Mouse (Mus musculus) ES-E14 (cell line): ENCODE measurements around the gene Atf3. TPM values are rescaled to one million over a fixed set of nuclear protein-coding genes. Genes with fewer than 3 reads are reported as not detected.

Source experiments
- DNase-seq: peaks from one replicate; pipeline ENCODE4 v3.0.0-alpha.2; 2013; ENCODE audit warnings: low read depth, low spot score
- H3K27ac ChIP-seq: 2 replicates; pipeline ENCODE4 v1.5.1; 2012; ENCODE audit warnings: low read depth, mild to moderate bottlenecking, low read length, moderate library complexity, mixed read lengths; ENCODE audit not compliant: poor library complexity, insufficient read depth, severe bottlenecking
- H3K36me3 ChIP-seq: 2 replicates; pipeline ENCODE4 v1.6.1; 2012; ENCODE audit warnings: mild to moderate bottlenecking, low read length, moderate library complexity, mixed read lengths; ENCODE audit not compliant: control insufficient read depth, poor library complexity, insufficient read depth, severe bottlenecking
- H3K4me1 ChIP-seq, 2 experiments: fragments of 150-350 bp in 1 of 2; sonication (generic) in 1 of 2; 2 replicates each; pipeline ENCODE4 v1.6.1; 2012; ENCODE audit warnings: low read length in 2 of 2, mild to moderate bottlenecking in 1 of 2, mixed read lengths in 1 of 2; ENCODE audit not compliant: control insufficient read depth in 2 of 2, insufficient read depth in 2 of 2, poor library complexity in 1 of 2
- H3K4me3 ChIP-seq, 2 experiments: fragments of 150-350 bp in 1 of 2; sonication (generic) in 1 of 2; 2 replicates each; pipeline ENCODE4 v1.5.1; 2012; ENCODE audit warnings: low read length in 2 of 2, low read depth in 1 of 2, mild to moderate bottlenecking in 1 of 2, mixed read lengths in 1 of 2; ENCODE audit not compliant: insufficient read depth in 1 of 2, poor library complexity in 1 of 2, severe bottlenecking in 1 of 2
- H3K9ac ChIP-seq: 2 replicates; pipeline ENCODE4 v1.6.1; 2012; ENCODE audit warnings: low read depth, mild to moderate bottlenecking, low read length, mixed read lengths; ENCODE audit not compliant: poor library complexity, insufficient read depth, severe bottlenecking
- H3K9me3 ChIP-seq: fragments of 150-350 bp; sonication (generic); 2 replicates; pipeline ENCODE4 v1.6.1; 2012; ENCODE audit warnings: low read depth, mild to moderate bottlenecking, low read length; ENCODE audit not compliant: control insufficient read depth, insufficient read depth
- CHD2 ChIP-seq: IDR thresholded peaks from 2 replicates; pipeline ENCODE4 v1.6.1; 2014; ENCODE audit warnings: mild to moderate bottlenecking, low read depth, low read length, inconsistent platforms
- HCFC1 ChIP-seq: IDR thresholded peaks from 2 replicates; pipeline ENCODE4 v1.6.1; 2012; ENCODE audit warnings: low read length, inconsistent platforms, borderline replicate concordance; ENCODE audit not compliant: insufficient read depth
- MAFK ChIP-seq: IDR thresholded peaks from 2 replicates; pipeline ENCODE4 v1.6.1; 2014; ENCODE audit warnings: mild to moderate bottlenecking, low read depth, low read length, inconsistent platforms; ENCODE audit not compliant: insufficient read depth
- ZC3H11A ChIP-seq: IDR thresholded peaks from 2 replicates; pipeline ENCODE4 v1.6.1; 2012; ENCODE audit warnings: low read depth, mild to moderate bottlenecking, inconsistent platforms, low read length, borderline replicate concordance
- ZNF384 ChIP-seq: IDR thresholded peaks from 2 replicates; pipeline ENCODE4 v1.6.1; 2012; ENCODE audit warnings: low read depth, low read length, inconsistent platforms
- in situ Hi-C, 2 experiments: fragments of 600-800 bp; cut with MboI; formaldehyde crosslinking; loops; one replicate each; pipeline ENCODE4 v1.15.1; 2025; ENCODE audit warnings: low sequenced_read_pairs in 2 of 2, inconsistent platforms in 1 of 2; ENCODE audit not compliant: unreplicated experiment in 2 of 2
- total RNA-seq: library from RNA; depleted of rRNA; stranded (reverse); fragments of 300-350 nt; gene quantifications from 2 replicates; pipeline ENCODE4 v1.2.3, GENCODE M21; 2012

Gene Atf3
- total RNA-seq, 1 experiment: 8.0 TPM

- H3K27ac ChIP-seq: no peak overlapping the region
- no peak overlapping the region for H3K4me3 ChIP-seq
- TF ChIP-seq ZNF384: no peak
- no peak for TF ChIP-seq ZC3H11A
- no peak for TF ChIP-seq HCFC1
- DNase-seq: no peak
- H3K36me3 ChIP-seq: no peaks in the 10 kb centered on the region
- no peaks in the 10 kb centered on the region for H3K9me3 ChIP-seq
- H3K9ac ChIP-seq: no peak overlapping the region
- in situ Hi-C loops: no loop called here
- peaks cover 0 to 12% of the 10 kb centered on the region in 2 experiments; a peak in 1 of 4 replicates for H3K4me1 ChIP-seq
These were observed 8.7 kb upstream of the Atf3 start for GRCm38 (mm10) chr1:191226570-191226969.

GRCm38 (mm10) chr1:191225771-191226170 lies 7.9 kb upstream of the Atf3 start:
- Histone ChIP-seq H3K9me3 (no peaks in the 10 kb centered on the region), H3K36me3 (no peaks in the 10 kb centered on the region), H3K9ac (no peak overlapping the region), H3K4me3 (no peak overlapping the region), H3K27ac (no peak overlapping the region), H3K4me1 (peaks cover 0 to 12% of the 10 kb centered on the region in 2 experiments; a peak in 1 of 4 replicates)
- in situ Hi-C loops: no loop called here
- TF ChIP-seq ZC3H11A (no peak), MAFK (no peak), CHD2 (no peak)
- no peak for DNase-seq

- Histone ChIP-seq H3K9ac (peak overlapping the region; percentile 80; the same call in 1 of the 2 replicates), H3K36me3 (no peaks in the 10 kb centered on the region), H3K9me3 (no peaks in the 10 kb centered on the region), H3K27ac (no peak overlapping the region), H3K4me3 (peak overlapping the region; percentile 74 to 79), H3K4me1 (peaks cover 0 to 12% of the 10 kb centered on the region in 2 experiments; a peak in 1 of 4 replicates)
- no peak for DNase-seq
- no peak for TF ChIP-seq HCFC1
- TF ChIP-seq MAFK: no peak
- TF ChIP-seq ZC3H11A: no peak
- no peak for TF ChIP-seq CHD2
- TF ChIP-seq ZNF384: no peak
- in situ Hi-C loops: no loop called here
These were observed 7.3 kb upstream of the Atf3 start for GRCm38 (mm10) chr1:191224981-191225703.

- H3K36me3 ChIP-seq: no peaks in the 10 kb centered on the region
- TF ChIP-seq HCFC1 (0 out of 2 replicates have a peak, but pooled peaks have one; percentile 56), ZNF384 (no peak)
- peak overlapping the region; percentile 80 for H3K9ac ChIP-seq
- in situ Hi-C loops: no loop called here
- no peaks in the 10 kb centered on the region for H3K9me3 ChIP-seq
- DNase-seq: peak; percentile 83
- peaks cover 0 to 12% of the 10 kb centered on the region in 2 experiments; a peak in 1 of 4 replicates for H3K4me1 ChIP-seq
- peak overlapping the region; percentile 74 to 79 for H3K4me3 ChIP-seq
- H3K27ac ChIP-seq: peak overlapping the region; percentile 8; the same call in 1 of the 2 replicates
These were observed 6.6 kb upstream of the Atf3 start for GRCm38 (mm10) chr1:191224302-191224980.
